Mouse (Mus musculus) heart, postnatal 14 days (tissue): ENCODE results near the gene Cfap100. TPM values are rescaled to one million over a fixed set of nuclear protein-coding genes. Genes with fewer than 3 reads are reported as not detected.

ENCODE experiments used
- DNase-seq, 2 experiments: peaks; one replicate each; pipeline ENCODE4 v3.0.0; 2021 to 2022
- intact Hi-C: fragments of 180-260 bp; cut with DNase I; formaldehyde crosslinking; loops from one replicate; pipeline ENCODE4 v1.15.1; 2025
- long read RNA-seq, 2 experiments: library from polyadenylated mRNA; stranded (forward); transcript quantifications; one replicate each; pipeline ENCODE4 v2.0.0; 2021
- total RNA-seq, 2 experiments: library from RNA; stranded (reverse); gene quantifications; 2 replicates each; pipeline ENCODE4 v1.2.3; 2021

The Cfap100 gene
- under 1 TPM in 1 of 2 experiments, not detected in 1; 0.14 TPM for total RNA-seq
- long read RNA-seq, experiment 1, result 0 reads
- long read RNA-seq, experiment 2, result 0 reads

DNA sequence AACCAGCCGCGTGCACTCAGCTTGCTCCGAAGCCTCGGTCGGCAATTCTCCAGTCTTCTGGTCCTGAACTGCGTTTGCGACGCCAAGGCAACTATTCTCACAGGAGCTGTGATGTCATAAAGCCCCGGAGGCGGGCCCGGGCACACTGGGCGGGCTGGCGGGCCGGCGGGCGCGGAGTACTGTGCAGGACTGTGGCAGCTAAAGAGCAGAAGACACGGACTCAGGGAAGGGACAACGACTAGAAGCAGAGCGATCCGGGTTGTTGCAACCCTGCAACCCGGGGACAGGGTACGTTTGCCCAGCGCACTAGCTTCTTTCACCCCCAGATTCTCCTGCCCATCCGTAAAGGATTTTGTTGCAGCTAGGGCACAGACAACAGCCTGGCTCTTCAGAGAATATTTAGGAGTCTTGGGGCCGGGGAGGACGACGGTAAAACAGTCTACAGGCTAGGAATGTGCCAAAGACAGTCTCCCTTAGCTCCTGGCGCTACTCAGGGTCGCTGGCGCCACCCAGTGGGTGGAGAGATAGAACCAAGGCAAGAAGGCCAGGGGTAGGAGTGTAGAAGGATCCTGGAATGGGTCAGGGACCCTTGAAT lies at the start of gene Cfap100:
Gene Cfap100, minus strand, starts transcription at position 418 of the 595 bp plus-strand sequence.
- intact Hi-C loops, result loop anchor here (10.0 kb wide), 1 partner anchor 744 kb away; no protein-coding TSS in a partner anchor
- peak; percentile 74 to 79 for DNase-seq

DNA sequence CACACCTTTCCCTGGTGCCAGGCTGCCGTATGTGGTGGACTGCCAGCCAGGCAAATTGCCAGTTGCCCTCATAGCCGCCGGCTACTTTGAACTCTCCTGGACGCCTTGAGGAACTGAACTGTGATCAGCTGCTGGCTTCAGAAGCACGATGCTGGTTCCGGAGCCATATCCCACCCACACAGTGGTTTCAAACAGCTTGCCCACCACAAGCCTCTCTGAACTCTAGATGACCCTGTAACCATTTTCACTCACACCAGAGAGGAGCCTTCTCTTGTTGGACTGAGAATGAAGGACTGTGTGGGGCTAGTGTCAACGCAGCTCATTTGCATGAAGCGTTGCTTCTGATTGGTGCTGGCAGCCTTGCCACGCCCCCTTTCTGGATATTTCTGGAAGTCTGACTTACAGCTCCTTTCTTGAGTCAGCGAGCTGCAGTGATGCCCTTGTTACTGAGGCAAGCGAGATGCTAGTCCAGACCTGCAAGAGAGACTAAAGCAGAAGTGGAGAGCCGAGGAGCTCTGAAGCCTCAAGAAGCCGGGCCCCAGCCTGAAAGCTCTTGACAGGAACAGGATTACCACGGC lies 48.4 kb upstream of the Cfap100 start:
- intact Hi-C loops, result no loop called here

DNA sequence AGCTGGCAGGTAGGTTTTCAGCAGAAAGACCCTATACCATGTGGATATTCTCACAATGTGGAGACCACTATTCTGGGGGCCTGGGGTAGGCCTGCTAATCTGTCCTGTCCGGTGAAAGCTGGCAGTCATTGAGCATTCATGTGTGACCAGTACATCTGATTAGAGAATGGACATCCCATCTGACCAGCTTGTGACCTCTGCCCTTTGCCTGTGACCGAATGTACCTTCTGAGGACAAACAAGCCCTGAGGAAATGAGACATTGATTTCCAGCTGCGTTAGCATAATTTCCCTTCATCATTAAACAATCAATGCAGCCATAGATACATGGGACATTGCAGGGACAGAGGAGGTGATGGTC lies 47.2 kb upstream of the Cfap100 start:
- intact Hi-C loops, result no loop called here

More for the DNA sequence above, 48.4 kb upstream of the Cfap100 start:
- DNase-seq, result peak; percentile 47 to 60

DNA sequence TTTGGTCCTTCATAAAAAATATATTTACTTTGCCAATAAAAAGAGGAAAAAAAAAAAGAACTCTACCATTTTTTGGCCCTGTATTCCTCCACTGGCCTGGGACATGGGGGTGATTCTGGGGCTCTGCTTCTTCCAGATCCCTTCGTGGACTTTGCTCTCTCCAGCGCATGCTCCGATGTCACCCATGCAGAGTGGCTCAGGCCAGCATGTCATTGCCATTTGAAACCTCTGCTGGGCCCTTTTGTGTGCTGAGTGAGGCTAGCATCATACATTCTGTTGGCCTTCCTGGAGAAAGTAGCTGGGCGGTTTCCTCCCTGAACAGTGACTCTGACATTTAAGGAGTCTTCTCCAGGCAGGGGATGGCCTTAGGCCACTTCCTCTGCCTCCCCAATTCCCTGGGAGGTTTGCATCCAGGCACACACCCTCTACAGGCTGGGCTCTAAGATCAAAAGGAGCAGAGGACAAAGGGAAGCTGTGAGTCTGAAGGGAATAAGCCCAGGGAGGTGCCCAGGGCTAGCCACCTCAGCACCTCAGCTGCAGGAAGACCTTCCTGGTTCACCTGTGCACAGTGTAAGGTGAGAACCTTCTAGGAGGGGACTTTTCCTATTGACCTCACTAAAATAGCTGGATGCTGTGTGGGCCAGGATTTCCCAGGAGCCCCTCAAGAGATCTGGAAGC lies 46.7 kb upstream of the Cfap100 start:
- intact Hi-C loops, result no loop called here
- no peak for DNase-seq

More for the DNA sequence above, 47.2 kb upstream of the Cfap100 start:
- no peak for DNase-seq

DNA sequence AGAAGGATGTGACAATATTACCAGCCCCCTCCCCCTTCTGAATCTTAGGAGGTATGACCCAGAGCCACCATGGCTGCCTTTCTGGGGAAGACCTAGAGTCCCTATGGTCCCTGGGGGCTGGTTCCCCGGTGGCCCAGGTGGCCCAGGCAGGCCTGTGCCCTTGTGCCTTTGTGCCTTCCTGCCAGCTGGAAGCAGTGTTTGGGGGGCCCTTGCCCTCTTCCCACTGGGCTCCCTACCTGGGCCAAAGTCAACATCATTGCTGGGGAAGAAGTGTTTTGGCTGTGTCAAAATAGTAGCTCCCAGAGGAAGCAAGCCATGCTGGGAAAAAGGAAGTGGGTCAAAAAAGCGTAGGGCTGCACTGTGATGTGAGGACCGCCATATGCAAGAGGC lies 45.8 kb upstream of the Cfap100 start:
- intact Hi-C loops, result no loop called here
- no peak for DNase-seq

DNA sequence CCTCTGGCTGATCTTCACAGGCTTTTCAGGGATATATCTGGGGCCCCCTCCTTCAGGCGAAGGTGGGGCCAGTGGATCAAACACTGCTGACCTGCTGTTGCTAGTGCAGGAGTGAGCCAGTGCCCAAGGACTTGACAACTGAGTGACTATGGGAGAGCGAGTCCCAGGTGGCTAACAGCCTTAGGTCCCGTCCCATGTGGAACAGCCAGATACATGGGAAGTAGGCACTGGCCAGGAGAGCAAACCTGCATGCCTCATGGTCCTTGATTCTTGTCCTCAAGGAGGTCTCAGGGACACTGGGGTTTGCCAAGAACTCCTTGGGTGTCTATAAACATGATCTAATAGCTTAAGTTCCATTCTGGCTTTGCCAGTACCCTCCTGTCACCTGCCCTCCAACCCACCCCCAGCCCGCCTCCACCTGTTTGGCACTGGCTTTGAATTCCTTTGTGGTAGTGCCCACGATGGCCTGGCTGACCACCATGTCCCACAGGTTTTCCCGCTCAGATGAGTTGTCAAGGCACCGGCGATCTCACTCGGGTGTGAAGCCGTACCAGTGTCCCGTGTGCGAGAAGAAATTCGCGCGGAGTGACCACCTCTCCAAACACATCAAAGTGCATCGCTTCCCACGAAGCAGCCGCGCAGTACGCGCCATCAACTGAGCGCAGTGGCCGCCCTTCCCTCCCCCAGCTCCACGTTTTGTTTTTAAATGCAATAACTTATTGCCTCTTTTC lies 45.2 kb upstream of the Cfap100 start:
- intact Hi-C loops, result no loop called here

DNA sequence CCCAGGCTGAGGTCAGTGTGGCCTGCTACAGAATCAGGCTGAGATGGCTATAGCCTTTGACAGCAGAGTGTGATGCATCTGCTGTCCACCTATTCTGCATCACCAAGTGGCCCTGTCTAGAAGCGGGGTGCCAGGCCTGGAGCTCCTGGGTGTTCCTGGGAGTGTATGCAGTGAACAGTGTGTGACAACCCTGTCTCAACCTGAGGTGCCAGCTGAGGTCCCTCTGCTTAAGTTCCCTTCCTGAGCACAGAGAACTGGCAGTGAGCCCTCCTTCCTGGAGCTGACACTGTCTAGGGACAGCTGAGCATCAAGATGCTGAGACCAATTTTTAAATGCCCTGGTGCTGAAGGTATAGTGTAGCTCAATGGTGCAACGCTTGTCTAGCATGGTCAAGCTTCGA lies 44.1 kb upstream of the Cfap100 start:
- intact Hi-C loops, result no loop called here
- no peak for DNase-seq

More for the DNA sequence above, 45.2 kb upstream of the Cfap100 start:
- DNase-seq, result no peak

DNA sequence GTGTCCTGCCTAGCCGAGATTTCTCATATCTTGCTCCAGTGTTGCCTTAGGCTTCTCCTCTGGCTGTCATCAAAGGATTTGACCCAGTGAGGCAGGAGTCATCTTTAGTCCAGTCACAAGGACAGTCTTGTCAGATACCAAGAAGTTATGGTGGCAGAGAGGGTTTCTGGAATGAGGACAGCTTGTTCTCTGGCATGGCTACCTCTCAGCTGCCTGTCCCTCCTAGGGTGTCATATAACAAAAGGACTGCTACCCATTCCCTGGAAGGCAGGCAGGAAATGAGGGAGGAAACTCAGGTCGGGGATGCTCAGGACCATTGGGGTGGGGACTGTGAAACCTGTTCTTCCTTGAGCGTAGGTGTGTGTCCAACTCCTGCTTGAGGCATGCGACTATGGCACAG lies 43.5 kb upstream of the Cfap100 start:
- DNase-seq, result no peak
- intact Hi-C loops, result no loop called here

DNA sequence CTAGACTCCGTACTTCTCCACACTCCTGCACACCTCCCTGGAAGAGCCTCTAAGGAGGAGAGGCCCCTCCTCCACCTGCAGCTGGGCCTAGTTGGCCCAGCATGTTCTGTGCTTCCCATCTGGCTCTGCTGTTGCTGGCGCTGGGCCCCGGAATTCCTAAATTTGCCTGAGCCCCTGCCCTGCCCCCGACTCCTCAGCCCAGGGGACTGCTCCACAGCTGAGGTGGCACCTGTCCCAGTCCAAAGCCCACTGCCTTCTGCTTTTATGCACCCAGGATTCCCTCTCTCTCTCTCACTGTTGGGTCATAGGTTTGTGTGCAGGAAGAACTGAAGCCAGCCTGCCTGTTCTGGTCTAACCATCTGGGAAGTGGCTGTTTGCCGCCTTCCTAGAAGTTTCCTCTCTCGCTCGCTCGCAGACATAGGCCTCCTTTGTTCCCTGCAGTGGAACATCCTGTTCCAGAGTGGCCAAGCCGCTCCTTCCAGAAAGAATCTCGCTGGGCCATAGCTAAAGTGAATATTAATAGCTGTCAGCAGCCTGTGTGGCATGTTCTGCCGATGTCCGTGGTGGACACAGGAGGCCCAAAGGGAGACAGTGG lies 42.4 kb upstream of the Cfap100 start:
- intact Hi-C loops, result no loop called here
- peak; percentile 69 to 76 for DNase-seq

DNA sequence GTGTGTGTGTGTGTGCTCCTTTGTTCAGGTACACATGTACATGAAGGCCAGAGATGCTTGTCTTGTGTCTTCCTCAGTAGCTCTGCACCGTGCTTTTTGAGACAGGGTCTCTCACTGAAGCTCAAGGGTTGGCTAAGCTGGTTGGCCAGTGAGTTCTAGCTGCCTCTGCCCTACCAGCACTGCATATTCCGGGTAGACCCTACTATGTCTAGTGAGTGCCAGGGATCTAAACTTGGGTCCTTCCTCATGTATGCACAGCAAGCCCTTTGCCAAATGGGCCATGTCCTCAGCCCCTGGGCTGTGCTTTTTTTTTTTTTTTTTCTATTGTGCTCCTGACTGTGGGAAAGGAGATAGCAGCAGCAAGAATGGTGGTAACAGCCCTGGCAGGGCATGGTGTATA lies 41.7 kb upstream of the Cfap100 start:
- intact Hi-C loops, result no loop called here
- DNase-seq, result no peak

DNA sequence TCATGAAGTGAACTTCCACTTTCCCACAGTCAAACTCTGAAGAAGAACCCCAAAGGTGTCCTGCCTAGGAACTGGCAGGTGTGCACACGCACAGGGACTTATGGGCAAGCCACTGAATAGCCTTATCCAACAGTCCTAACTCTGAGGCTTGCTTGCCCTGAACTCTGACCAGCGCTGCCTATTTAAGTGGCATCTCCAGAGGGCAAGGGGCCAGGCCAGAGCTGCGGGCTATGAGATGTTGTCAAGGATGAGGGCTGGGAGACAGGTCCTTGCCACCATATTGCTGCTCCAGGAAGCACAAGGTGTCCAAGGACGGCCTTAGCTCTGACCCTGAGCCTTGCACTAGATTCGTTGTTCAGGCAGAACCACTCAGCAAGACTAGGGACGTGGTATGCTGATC lies 40.4 kb upstream of the Cfap100 start:
- DNase-seq, result no peak
- intact Hi-C loops, result loop anchor here (10.0 kb wide), 1 partner anchor 256 kb away; no protein-coding TSS in a partner anchor

DNA sequence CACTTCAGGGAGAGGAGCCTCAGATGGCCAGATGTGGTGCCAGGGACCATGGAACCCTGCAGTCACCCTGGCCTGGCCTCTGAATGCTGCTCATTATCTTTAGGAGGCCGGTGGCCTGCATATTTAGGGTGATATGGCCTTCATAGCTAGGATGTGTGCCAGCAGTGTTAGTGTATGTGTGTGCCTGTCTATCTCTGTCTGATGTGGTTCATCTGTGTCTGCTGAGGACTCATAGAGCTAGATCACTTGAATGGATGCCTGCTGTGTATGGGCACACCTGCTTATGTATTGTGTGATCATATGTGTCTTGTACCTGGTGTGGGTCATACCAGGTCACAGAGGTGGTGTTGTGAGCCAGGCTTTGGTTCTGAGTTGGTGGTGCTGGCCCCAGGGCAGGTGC lies 39.6 kb upstream of the Cfap100 start:
- DNase-seq, result no peak
- intact Hi-C loops, result loop anchor here (10.0 kb wide), 1 partner anchor 257 kb away; no protein-coding TSS in a partner anchor

DNA sequence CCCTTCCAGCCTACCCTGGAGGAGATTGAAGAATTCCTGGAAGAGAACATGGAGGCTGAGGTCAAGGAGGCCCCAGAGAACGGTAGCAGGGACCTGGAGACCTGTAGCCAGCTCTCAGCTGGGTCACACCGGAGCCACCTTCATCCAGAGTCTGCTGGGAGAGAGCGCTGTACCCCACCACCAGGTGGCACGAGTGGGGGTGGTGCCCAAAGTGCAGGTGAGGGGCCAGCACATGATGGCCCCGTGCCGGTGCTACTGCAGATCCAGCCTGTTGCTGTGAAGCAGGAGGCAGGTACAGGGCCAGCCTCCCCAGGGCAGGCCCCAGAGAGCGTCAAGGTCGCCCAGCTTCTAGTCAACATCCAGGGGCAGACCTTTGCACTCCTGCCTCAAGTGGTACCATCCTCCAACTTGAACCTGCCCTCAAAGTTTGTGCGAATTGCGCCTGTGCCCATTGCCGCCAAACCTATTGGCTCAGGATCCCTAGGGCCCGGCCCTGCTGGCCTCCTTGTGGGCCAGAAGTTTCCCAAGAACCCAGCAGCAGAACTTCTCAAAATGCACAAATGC lies 38.3 kb upstream of the Cfap100 start:
- intact Hi-C loops, result loop anchor here (10.0 kb wide), 1 partner anchor 258 kb away; no protein-coding TSS in a partner anchor
- DNase-seq, result no peak

DNA sequence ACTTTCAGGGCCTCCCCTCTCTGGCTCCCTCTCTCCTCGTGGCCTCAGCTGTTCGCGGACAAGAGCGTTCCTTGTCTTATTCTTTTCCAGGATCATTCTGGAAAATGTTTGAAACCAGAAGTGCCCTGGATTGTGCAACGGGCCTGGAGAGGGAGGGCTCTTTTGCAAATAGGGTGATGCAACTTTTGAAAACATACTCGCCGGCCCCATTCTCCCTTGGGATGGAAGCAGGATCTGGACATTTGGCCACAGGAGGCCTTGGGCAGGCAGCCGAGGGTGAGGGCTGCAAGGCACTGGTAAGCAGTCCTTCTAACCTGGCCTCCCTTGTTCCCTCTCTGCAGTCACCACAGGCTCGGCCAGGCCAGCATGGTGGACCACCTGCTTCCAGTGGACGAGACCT lies 37.5 kb upstream of the Cfap100 start:
- intact Hi-C loops, result loop anchor here (10.0 kb wide), 1 partner anchor 259 kb away; no protein-coding TSS in a partner anchor
- DNase-seq, result peak; percentile 67 to 74

DNA sequence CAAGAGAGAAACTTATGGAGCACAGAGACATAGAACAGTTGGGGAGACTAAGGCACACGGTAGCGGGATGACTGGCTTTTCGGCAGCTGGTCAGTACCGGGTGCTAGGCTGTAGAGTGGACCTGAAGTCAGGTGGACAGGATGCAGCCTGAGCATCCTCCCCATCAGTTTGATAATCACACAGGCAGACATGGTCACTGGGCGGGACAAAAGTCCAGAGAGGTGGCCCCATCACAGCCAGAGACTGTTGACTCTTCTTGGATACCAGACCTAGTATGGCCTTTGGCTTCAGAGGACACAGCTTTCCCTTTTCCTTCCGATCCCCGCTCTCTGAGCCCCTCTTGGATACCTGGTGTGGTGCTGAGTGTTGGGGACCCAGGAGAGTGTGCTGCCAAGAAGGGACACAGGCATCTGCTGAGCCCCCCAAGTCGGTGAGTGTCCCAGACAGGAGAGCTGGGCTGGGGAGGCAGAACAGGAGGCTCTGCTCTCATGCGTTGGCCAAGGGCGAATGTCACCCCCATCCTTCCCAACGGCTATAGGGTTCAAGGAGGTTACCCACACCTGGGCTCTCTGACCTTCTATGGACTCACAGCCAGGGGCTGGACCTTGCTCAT lies 36.5 kb upstream of the Cfap100 start:
- DNase-seq, result no peak
- intact Hi-C loops, result loop anchor here (10.0 kb wide), 1 partner anchor 260 kb away; no protein-coding TSS in a partner anchor

DNA sequence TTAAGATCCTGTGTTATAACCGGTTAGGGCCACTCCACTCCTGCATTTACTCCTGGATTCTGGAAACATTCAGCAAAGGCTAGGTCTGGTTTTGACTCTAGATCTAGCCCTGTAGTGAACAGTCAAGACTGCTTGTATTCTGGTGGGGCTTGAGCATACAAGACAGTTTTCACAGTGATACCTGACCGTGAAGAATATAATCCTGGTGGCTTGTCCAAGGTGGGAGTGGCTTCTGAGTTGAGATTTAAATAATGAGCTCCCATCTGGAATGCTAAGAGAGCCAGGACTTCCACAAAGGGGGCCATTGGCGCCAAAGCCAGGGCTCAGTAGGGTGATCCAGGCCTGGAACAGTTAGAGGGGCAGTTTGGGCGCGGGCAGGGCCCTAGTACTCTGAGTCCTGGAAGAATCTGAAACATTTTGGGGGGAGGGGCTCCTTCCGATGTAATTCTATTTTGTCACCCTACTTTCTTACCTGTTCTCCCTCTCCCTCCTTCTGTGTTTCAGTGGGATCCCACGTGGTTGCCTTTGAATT lies 35.4 kb upstream of the Cfap100 start:
- intact Hi-C loops, result loop anchor here (2.0 to 10.0 kb wide), 2 partner anchors 45 to 261 kb away; no protein-coding TSS in a partner anchor
- DNase-seq, result no peak

DNA sequence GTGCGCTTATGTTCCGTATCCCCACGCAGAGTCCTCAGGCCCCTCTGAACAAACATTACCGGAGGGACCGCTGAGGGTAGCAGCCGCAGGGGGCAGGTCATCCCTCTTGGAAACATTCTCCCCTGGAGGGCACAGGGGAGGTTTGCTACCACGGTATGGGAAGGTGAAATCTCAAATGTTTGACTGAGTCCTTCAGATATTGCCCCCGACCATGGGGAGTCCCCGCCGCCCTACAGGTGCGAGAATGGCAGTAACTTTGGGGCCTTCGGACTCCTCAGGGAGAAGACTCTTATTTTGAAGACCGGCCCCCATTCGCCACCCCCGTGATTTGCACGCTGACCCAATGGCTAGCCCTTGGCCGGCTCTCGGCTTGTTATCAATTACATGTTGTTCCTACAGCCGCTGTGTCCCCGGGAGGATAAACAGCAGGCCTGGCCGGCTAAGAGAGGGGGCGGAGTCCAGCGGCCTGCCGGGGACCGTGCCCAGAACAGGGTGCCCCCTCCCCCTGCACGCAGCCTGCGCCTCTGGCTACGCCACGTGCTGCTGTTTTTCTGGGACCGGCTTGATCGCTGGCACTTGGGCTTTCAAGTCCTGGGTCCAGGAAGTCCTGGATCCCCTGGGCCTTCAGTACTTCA lies 34.7 kb upstream of the Cfap100 start:
- intact Hi-C loops, result loop anchor here (2.0 to 10.0 kb wide), 2 partner anchors 45 to 261 kb away; no protein-coding TSS in a partner anchor
- peak; percentile 94 for DNase-seq

DNA sequence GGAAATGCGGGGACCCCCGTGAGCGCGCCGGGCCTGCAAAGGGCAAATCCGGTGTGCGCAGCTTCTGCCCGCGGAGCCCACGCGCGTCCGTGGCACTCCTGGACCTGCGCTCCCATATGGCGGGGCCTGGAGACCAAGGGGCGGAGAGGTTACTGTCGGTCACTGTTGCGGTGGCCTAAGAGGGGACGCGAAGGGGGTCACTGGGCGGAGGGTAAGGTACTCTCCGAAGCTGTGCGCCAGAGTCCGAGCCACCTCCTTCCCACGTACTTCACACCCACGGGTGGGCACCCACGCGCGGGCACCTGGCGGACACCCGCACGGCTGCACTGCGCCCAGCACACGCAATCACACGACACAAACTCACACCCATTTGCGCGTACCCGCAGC lies 34.2 kb upstream of the Cfap100 start:
- DNase-seq, result peak; percentile 34 to 50
- intact Hi-C loops, result loop anchor here (2.0 to 10.0 kb wide), 2 partner anchors 46 to 262 kb away; no protein-coding TSS in a partner anchor
